Mouse (Mus musculus): ENCODE measurements around the gene Rab34. TPM values are rescaled to one million over a fixed set of nuclear protein-coding genes. Genes with fewer than 3 reads are reported as not detected.

Rab34 gene
- total and polyA plus RNA-seq, 2 experiments: 2.8 to 5.2 TPM

- TF ChIP-seq CTCF (IDR thresholded peaks at IDR 0.05; ENCODE audit: low read depth, low read length) (no peak), POLR2A (IDR thresholded peaks at IDR 0.05; ENCODE audit: extremely low read depth, insufficient read depth, low read length) (no peak)
- Histone ChIP-seq H3K79me2 (ENCODE audit: control insufficient read depth, insufficient read depth, low read length) (no peaks in the 10 kb centered on the region), H3K36me3 (ENCODE audit: control insufficient read depth, insufficient read depth, low read length) (no peaks in the 10 kb centered on the region), H3K9ac (ENCODE audit: low read depth, low read length) (no peak overlapping the region), H3K4me3 (ENCODE audit: insufficient read depth, low read depth, low read length) (no peak overlapping the region), H3K27ac (replicated peaks; ENCODE audit: insufficient read depth, low read depth, low read length) (no peak overlapping the region), H3K27me3 (ENCODE audit: control insufficient read depth, insufficient read depth, low read length) (no peaks in the 10 kb centered on the region), H3K4me1 (ENCODE audit: control insufficient read depth, insufficient read depth, low read length) (peaks cover 9% of the 10 kb centered on the region)
- DNase-seq (ENCODE audit: extremely low read depth, low read depth, low spot score): no peak
- 94% methylated on average over 15 of the region's 15 CpGs for WGBS
These were observed 17.9 kb upstream of the Rab34 start for GRCm38 (mm10) chr11:78170306-78170705.

GRCm38 (mm10) chr11:78171328-78171727 is 16.9 kb upstream of the Rab34 start:
- no peak for TF ChIP-seq POLR2A (IDR thresholded peaks at IDR 0.05; ENCODE audit: extremely low read depth, insufficient read depth, low read length)
- TF ChIP-seq CTCF (IDR thresholded peaks at IDR 0.05; ENCODE audit: low read depth, low read length): 0 out of 2 replicates have a peak, but pooled peaks have one; percentile 8
- Histone ChIP-seq H3K27ac (replicated peaks; ENCODE audit: insufficient read depth, low read depth, low read length) (no peak overlapping the region), H3K4me1 (ENCODE audit: control insufficient read depth, insufficient read depth, low read length) (peaks cover 8% of the 10 kb centered on the region; the same call in 1 of the 2 replicates), H3K36me3 (ENCODE audit: control insufficient read depth, insufficient read depth, low read length) (no peaks in the 10 kb centered on the region), H3K79me2 (ENCODE audit: control insufficient read depth, insufficient read depth, low read length) (no peaks in the 10 kb centered on the region), H3K4me3 (ENCODE audit: insufficient read depth, low read depth, low read length) (no peak overlapping the region), H3K27me3 (ENCODE audit: control insufficient read depth, insufficient read depth, low read length) (no peaks in the 10 kb centered on the region), H3K9ac (ENCODE audit: low read depth, low read length) (no peak overlapping the region)
- no peak for DNase-seq (ENCODE audit: extremely low read depth, low read depth, low spot score)
- WGBS: 78% methylated on average over 4 of the region's 4 CpGs

GRCm38 (mm10) chr11:78172034-78172747 is 16.0 kb upstream of the Rab34 start:
- Histone ChIP-seq H3K4me1 (ENCODE audit: control insufficient read depth, insufficient read depth, low read length) (peaks cover 6% of the 10 kb centered on the region; the same call in 1 of the 2 replicates), H3K4me3 (ENCODE audit: insufficient read depth, low read depth, low read length) (no peak overlapping the region), H3K79me2 (ENCODE audit: control insufficient read depth, insufficient read depth, low read length) (no peaks in the 10 kb centered on the region), H3K27me3 (ENCODE audit: control insufficient read depth, insufficient read depth, low read length) (no peaks in the 10 kb centered on the region), H3K27ac (replicated peaks; ENCODE audit: insufficient read depth, low read depth, low read length) (no peak overlapping the region), H3K9ac (ENCODE audit: low read depth, low read length) (no peak overlapping the region), H3K36me3 (ENCODE audit: control insufficient read depth, insufficient read depth, low read length) (no peaks in the 10 kb centered on the region)
- TF ChIP-seq POLR2A (IDR thresholded peaks at IDR 0.05; ENCODE audit: extremely low read depth, insufficient read depth, low read length) (no peak), CTCF (IDR thresholded peaks at IDR 0.05; ENCODE audit: low read depth, low read length) (0 out of 2 replicates have a peak, but pooled peaks have one; percentile 10)
- WGBS: 90% methylated on average over 16 of the region's 16 CpGs
- no peak for DNase-seq (ENCODE audit: extremely low read depth, low read depth, low spot score)

- 89% methylated on average over 19 of the region's 19 CpGs for WGBS
- Histone ChIP-seq H3K4me3 (ENCODE audit: insufficient read depth, low read depth, low read length) (no peak overlapping the region), H3K4me1 (ENCODE audit: control insufficient read depth, insufficient read depth, low read length) (peaks cover 6% of the 10 kb centered on the region; the same call in 1 of the 2 replicates), H3K27me3 (ENCODE audit: control insufficient read depth, insufficient read depth, low read length) (no peaks in the 10 kb centered on the region), H3K27ac (replicated peaks; ENCODE audit: insufficient read depth, low read depth, low read length) (no peak overlapping the region), H3K9ac (ENCODE audit: low read depth, low read length) (no peak overlapping the region), H3K36me3 (ENCODE audit: control insufficient read depth, insufficient read depth, low read length) (no peaks in the 10 kb centered on the region), H3K79me2 (ENCODE audit: control insufficient read depth, insufficient read depth, low read length) (no peaks in the 10 kb centered on the region)
- TF ChIP-seq POLR2A (IDR thresholded peaks at IDR 0.05; ENCODE audit: extremely low read depth, insufficient read depth, low read length) (no peak), CTCF (IDR thresholded peaks at IDR 0.05; ENCODE audit: low read depth, low read length) (no peak)
- DNase-seq (ENCODE audit: extremely low read depth, low read depth, low spot score): no peak
These were observed 15.4 kb upstream of the Rab34 start for GRCm38 (mm10) chr11:78172748-78173383.

GRCm38 (mm10) chr11:78174506-78174905 is 13.7 kb upstream of the Rab34 start:
- 70% methylated on average over 3 of the region's 3 CpGs for WGBS
- peaks cover 8% of the 10 kb centered on the region; the same call in 1 of the 2 replicates for H3K4me1 ChIP-seq (ENCODE audit: control insufficient read depth, insufficient read depth, low read length)
- H3K4me3 ChIP-seq (ENCODE audit: insufficient read depth, low read depth, low read length): no peak overlapping the region
- peak; percentile 78 for DNase-seq (ENCODE audit: extremely low read depth, low read depth, low spot score)
- H3K9ac ChIP-seq (ENCODE audit: low read depth, low read length): no peak overlapping the region
- H3K79me2 ChIP-seq (ENCODE audit: control insufficient read depth, insufficient read depth, low read length): no peaks in the 10 kb centered on the region
- no peak for TF ChIP-seq CTCF (IDR thresholded peaks at IDR 0.05; ENCODE audit: low read depth, low read length)
- TF ChIP-seq POLR2A (IDR thresholded peaks at IDR 0.05; ENCODE audit: extremely low read depth, insufficient read depth, low read length): no peak
- no peaks in the 10 kb centered on the region for H3K27me3 ChIP-seq (ENCODE audit: control insufficient read depth, insufficient read depth, low read length)
- peak overlapping the region; percentile 50 for H3K27ac ChIP-seq (replicated peaks; ENCODE audit: insufficient read depth, low read depth, low read length)
- no peaks in the 10 kb centered on the region for H3K36me3 ChIP-seq (ENCODE audit: control insufficient read depth, insufficient read depth, low read length)
